Mouse (Mus musculus) megakaryocyte-erythroid progenitor cell, adult 5-6 weeks (primary cell): ENCODE data around the gene Ccl6. TPM values are rescaled to one million over a fixed set of nuclear protein-coding genes. Genes with fewer than 3 reads are reported as not detected.
A peak's percentile ranks its signal among the peaks of the same experiment; 100 is the strongest.
"Not testable (repeated sequence)": the region's sequence is repeated elsewhere in the genome, so short reads cannot be mapped to it uniquely, and the experiment has no call there.

Source experiments
- ATAC-seq: replicated peaks from 2 replicates; pipeline ENCODE4 v1.8.0; 2016; ENCODE audit warnings: mild to moderate bottlenecking, inconsistent platforms; ENCODE audit not compliant: severe bottlenecking, poor library complexity, low FRiP score, low TSS enrichment
- total RNA-seq, 2 experiments: library from RNA; stranded (forward) in 1 of 2; stranded (reverse) in 1 of 2; fragments of 200-1000, 215-1000 nt in 1 of 2; fragments of >200 nt in 1 of 2; fragmentation: Nextera tagmentation in 1 of 2; gene quantifications; 2 replicates each; pipeline ENCODE4 v1.2.3; 2014 to 2017

Gene Ccl6
- total RNA-seq, 2 experiments from 2014 or later, result 4.1 TPM; not detected in 1

DNA sequence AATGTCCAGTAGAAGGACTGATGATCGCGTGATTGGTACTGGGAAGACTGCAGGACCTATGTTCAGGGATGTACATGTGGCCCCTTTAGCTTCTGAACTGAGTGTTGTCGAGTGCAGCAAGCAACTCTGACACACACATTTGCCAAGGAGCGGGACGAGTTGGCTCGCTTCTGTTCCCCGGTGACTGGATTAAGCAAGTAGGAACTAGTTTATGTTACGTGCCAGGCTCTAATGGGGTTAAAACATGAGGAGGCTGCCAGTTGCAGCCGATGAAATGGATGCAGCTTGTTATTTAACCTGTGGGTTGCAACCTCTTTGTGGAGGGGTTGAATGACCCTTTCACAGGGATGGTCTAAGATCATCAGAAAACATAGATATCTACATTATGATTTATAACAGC lies 24.8 kb downstream of the Ccl6 start:
- ATAC-seq, result no peak

DNA sequence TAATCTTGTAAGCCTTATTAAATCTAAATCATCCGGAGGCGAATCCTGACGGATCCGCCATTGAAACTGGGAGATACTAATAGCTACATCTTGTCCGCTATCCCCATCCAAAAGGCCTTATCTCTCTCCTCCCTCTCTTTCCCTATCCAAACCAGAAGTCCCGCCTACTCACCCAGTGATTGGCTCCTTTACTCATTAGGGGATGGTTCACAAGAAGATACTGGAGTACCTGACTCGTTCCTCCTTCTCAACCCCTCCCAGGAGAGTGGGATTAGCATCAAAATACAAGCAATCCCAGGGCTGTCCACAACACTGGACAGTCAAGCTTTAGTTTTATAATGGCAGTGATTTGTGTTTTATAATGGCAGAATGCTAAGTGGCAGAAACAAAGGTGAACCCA lies 25.6 kb downstream of the Ccl6 start:
- no peak for ATAC-seq

DNA sequence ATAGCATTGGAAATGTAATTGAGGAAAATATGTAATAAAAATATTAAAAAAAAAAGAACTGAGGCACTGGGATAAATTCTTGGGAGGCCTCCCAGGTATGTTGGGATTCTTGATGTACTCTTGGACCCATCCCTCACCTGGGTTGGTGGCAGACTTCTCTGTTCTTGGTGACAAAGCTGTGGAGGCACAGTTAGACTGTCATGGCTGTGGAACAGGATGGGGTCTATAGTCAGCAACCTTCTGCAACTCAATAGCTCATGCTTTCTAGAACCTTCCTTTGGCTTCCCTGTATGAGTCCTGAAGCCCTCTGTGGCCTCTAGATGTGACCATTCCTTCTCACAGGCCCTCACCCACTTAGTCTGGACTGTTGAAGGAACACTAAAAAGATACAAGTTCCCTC lies 26.3 kb downstream of the Ccl6 start:
- no peak for ATAC-seq

GRCm38 (mm10) chr11:83563754-83564153 lies 29.1 kb downstream of the Ccl6 start:
- ATAC-seq, result no peak

DNA sequence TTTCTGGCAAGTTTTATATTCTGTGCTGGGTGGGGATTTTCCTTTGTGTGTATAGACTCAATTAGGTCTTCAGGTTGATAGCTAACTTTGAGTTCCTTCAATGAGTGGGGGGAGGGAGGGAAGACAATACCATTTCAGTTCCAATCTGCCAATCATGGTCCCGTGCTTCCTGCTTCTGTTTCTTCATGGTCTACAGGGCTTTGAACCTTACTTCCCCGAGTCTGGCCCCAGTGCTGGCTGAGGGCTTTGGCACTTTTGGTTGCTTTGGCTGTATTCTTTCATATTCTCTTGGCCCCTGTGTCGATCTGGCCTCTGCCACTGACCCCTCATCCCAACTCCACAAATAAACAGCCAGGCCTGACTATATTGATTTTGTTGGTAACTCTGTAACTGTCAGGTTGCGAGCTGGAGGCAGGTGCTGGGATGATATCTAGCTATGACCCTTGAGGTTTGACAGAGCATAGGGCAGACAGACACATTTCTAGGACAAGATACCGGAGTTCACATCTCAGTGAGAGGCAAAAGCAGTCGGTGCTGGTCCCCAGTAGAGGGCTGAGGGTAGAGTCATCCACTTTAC lies 30.5 kb downstream of the Ccl6 start:
- no peak for ATAC-seq

DNA sequence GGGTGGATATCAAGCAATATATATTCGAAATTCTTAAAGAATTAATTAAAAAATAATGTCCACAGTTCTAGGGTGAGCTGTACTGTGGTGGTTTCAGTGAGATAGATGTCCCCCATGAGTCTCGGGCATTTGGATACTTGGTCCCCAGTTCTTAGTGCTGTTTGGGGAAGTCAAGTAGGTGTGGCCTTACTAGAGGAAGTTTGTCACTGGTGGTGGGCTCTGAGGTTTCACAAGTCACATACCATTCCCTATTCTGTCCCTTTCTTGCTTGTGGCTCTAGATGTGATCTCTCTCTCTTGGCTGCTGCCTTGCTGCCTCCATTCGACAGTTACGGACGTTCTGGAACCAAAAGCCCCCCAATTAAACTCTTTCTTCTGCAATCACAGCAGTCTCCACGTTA lies 32.5 kb downstream of the Ccl6 start:
- no peak for ATAC-seq

GRCm38 (mm10) chr11:83557074-83557473 lies 35.8 kb downstream of the Ccl6 start:
- no peak for ATAC-seq

- peak; percentile 65 for ATAC-seq
Observed at GRCm38 (mm10) chr11:83556085-83556781, 36.7 kb downstream of the Ccl6 start.

GRCm38 (mm10) chr11:83551668-83552067 lies 41.2 kb downstream of the Ccl6 start:
- ATAC-seq, result no peak

GRCm38 (mm10) chr11:83551037-83551436 lies 41.9 kb downstream of the Ccl6 start:
- not testable (repeated sequence) for ATAC-seq

- no peak; the same call in 1 of the 2 replicates for ATAC-seq
Observed at GRCm38 (mm10) chr11:83550186-83550632, 42.7 kb downstream of the Ccl6 start.

- no peak for ATAC-seq
Observed at GRCm38 (mm10) chr11:83544214-83544613, 48.7 kb downstream of the Ccl6 start.

- ATAC-seq, result no peak
Observed at GRCm38 (mm10) chr11:83541415-83541814, 51.5 kb downstream of the Ccl6 start.

DNA sequence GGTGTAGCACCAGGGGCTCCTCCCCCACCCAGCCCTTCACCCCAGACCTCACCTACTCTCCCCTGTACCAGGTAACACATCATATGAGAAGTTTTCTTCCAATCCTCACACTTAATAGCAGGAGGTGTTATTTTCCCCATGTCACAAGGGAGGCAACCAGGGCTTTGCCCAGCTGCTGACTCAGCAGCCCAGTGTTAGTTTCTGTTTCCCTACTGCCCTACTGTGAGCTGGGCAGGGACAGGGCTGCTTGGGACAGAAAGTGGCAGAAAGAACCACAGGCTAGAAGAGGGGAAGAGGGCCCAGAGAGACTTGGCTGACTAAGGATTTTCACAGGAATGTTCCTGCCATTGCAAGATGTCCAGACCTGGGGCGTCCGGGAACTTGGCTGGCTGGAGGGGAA lies 52.0 kb downstream of the Ccl6 start:
- ATAC-seq, result no peak

DNA sequence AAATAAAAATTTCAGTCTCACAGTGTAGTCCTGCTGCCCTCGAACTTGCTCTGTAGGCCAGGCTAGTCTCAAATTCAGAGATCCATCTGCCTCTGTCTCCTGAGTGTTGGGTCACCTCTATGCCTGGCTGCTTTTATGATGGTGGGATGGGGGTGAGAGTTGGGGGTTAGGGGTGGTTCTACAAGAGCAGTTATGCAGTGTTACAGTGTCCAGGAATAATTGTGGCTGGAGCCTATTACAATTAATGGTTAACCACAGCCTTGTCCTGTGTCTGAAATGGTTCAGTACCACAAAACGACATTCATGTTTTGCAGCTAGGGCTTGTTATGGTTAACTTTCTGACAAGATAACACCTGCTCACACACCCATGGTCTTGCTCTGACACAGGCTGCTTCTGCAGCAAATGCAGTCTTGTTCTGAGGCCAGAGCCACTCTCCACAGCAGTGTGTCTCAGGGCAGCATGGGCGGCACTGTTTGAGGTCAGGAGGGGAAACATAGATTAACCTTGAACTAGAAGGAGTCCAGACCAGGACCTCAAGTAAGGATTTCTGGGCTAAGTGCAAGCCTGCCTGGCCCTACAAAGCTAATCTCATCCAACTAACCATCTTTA lies 54.1 kb downstream of the Ccl6 start:
- no peak for ATAC-seq

Other genes with a start within 250 kb of the Ccl6 start
- gene Rasl10b, start 183.9 kb downstream of the Ccl6 start, total RNA-seq (2014; fragmentation: Nextera tagmentation), result not detected in 2 replicates
- gene Rasl10b, start 183.9 kb downstream of the Ccl6 start, total RNA-seq (2017), result 0.19 TPM in 1 of 2 replicates, not detected in the other
- gene Gas2l2, start 163.6 kb downstream of the Ccl6 start, total RNA-seq (2014; fragmentation: Nextera tagmentation), result not detected in 2 replicates
- not detected in 2 replicates for gene Gas2l2, start 163.6 kb downstream of the Ccl6 start, total RNA-seq (2017)
- gene 1700020L24Rik, start 155.4 kb downstream of the Ccl6 start, total RNA-seq (2014; fragmentation: Nextera tagmentation), result 2.6 TPM in 1 of 2 replicates, not detected in the other
- not detected in 2 replicates for gene 1700020L24Rik, start 155.4 kb downstream of the Ccl6 start, total RNA-seq (2017)
- 0.37 TPM in 1 of 2 replicates, not detected in the other for gene Mmp28, start 130.0 kb downstream of the Ccl6 start, total RNA-seq (2014; fragmentation: Nextera tagmentation)
- 0.19 and 0.42 TPM in 2 replicates for gene Mmp28, start 130.0 kb downstream of the Ccl6 start, total RNA-seq (2017)
- gene Taf15, start 120.0 kb downstream of the Ccl6 start, total RNA-seq (2014; fragmentation: Nextera tagmentation), result 60.9 and 72.5 TPM in 2 replicates
- gene Taf15, start 120.0 kb downstream of the Ccl6 start, total RNA-seq (2017), result 24.0 and 32.8 TPM in 2 replicates
- gene Heatr9, start 70.9 kb downstream of the Ccl6 start, total RNA-seq (2014; fragmentation: Nextera tagmentation), result not detected in 2 replicates
- not detected in 2 replicates for gene Heatr9, start 70.9 kb downstream of the Ccl6 start, total RNA-seq (2017)
- gene Ccl5, start 62.6 kb downstream of the Ccl6 start, total RNA-seq (2014; fragmentation: Nextera tagmentation), result 8.9 and 46.6 TPM in 2 replicates
- 5.6 and 32.4 TPM in 2 replicates for gene Ccl5, start 62.6 kb downstream of the Ccl6 start, total RNA-seq (2017)
- gene Ccl9, start 14.5 kb downstream of the Ccl6 start, total RNA-seq (2014; fragmentation: Nextera tagmentation), result not detected in 2 replicates
- gene Ccl9, start 14.5 kb downstream of the Ccl6 start, total RNA-seq (2017), result 0.70 and 10.4 TPM in 2 replicates
- gene Rpl9-ps1, start 52.5 kb upstream of the Ccl6 start, total RNA-seq (2014; fragmentation: Nextera tagmentation), result not detected in 2 replicates
- not detected in 2 replicates for gene Rpl9-ps1, start 52.5 kb upstream of the Ccl6 start, total RNA-seq (2017)
- gene Ccl3, start 56.3 kb upstream of the Ccl6 start, total RNA-seq (2014; fragmentation: Nextera tagmentation), result not detected in 2 replicates
- gene Ccl3, start 56.3 kb upstream of the Ccl6 start, total RNA-seq (2017), result 13.6 and 17.1 TPM in 2 replicates
- 1.7 TPM in 1 of 2 replicates, not detected in the other for gene Ccl4, start 69.5 kb upstream of the Ccl6 start, total RNA-seq (2014; fragmentation: Nextera tagmentation)
- gene Ccl4, start 69.5 kb upstream of the Ccl6 start, total RNA-seq (2017), result 10.9 and 16.2 TPM in 2 replicates
- gene Wfdc17, start 110.9 kb upstream of the Ccl6 start, total RNA-seq (2014; fragmentation: Nextera tagmentation), result not detected in 2 replicates
- gene Wfdc17, start 110.9 kb upstream of the Ccl6 start, total RNA-seq (2017), result not detected in 2 replicates
- gene Wfdc18, start 115.9 kb upstream of the Ccl6 start, total RNA-seq (2014; fragmentation: Nextera tagmentation), result not detected in 2 replicates
- gene Wfdc18, start 115.9 kb upstream of the Ccl6 start, total RNA-seq (2017), result not detected in 2 replicates
- 30.6 TPM in 1 of 2 replicates, not detected in the other for gene Wfdc21, start 153.9 kb upstream of the Ccl6 start, total RNA-seq (2014; fragmentation: Nextera tagmentation)
- 2.1 TPM in 1 of 2 replicates, not detected in the other for gene Wfdc21, start 153.9 kb upstream of the Ccl6 start, total RNA-seq (2017)
- 21.9 and 38.9 TPM in 2 replicates for gene Heatr6, start 160.6 kb upstream of the Ccl6 start, total RNA-seq (2014; fragmentation: Nextera tagmentation)
- 10.2 and 20.6 TPM in 2 replicates for gene Heatr6, start 160.6 kb upstream of the Ccl6 start, total RNA-seq (2017)